Mouse (Mus musculus) layer of hippocampus, postnatal 10 days (tissue): ENCODE measurements around the gene Gas2l2. TPM values are rescaled to one million over a fixed set of nuclear protein-coding genes. Genes with fewer than 3 reads are reported as not detected.

Experiments used
- DNase-seq, 2 experiments: peaks; one replicate each; pipeline ENCODE4 v3.0.0; 2021; ENCODE audit warnings: low spot score in 2 of 2
- long read RNA-seq: library from polyadenylated mRNA; stranded (forward); transcript quantifications from one replicate; pipeline ENCODE4 v2.0.0, GENCODE M21; 2023
- total RNA-seq, 2 experiments: library from RNA; stranded (reverse); gene quantifications; 2 replicates each; pipeline ENCODE4 v1.2.3; 2021

Gene Gas2l2
- total RNA-seq = 1 to 10 TPM in 1 of 2 experiments, under 1 TPM in 1; 0.62 to 1.4 TPM
- long read RNA-seq, partial matches to known transcripts = 0 of 1 reads
- long read RNA-seq, other reads (novel, unspliced or antisense) = 1 of 1 reads

- DNase-seq = no peak
These were observed at the start of gene Gas2l2 for GRCm38 (mm10) chr11:83429355-83429754. Gas2l2 (minus strand) TSS chr11:83429455.

GRCm38 (mm10) chr11:83473235-83474016 lies 44.2 kb upstream of the Gas2l2 start:
- peak in 1 of 2 experiments; percentile 19 for DNase-seq

GRCm38 (mm10) chr11:83472324-83473234 lies 43.3 kb upstream of the Gas2l2 start, which contains the start of gene Taf15:
Taf15 (plus strand) TSS chr11:83473086.
- peak; percentile 99 to 100 for DNase-seq

- no peak for DNase-seq
These were observed 42.5 kb upstream of the Gas2l2 start for GRCm38 (mm10) chr11:83471766-83472165.

GRCm38 (mm10) chr11:83468765-83469164 lies 39.5 kb upstream of the Gas2l2 start:
- no peak for DNase-seq

GRCm38 (mm10) chr11:83467120-83467652 lies 37.9 kb upstream of the Gas2l2 start:
- DNase-seq = peak; percentile 53 to 58

GRCm38 (mm10) chr11:83465976-83466375 lies 36.7 kb upstream of the Gas2l2 start:
- peak in 1 of 2 experiments; percentile 46 for DNase-seq

- peak in 1 of 2 experiments; percentile 51 for DNase-seq
These were observed 33.5 kb upstream of the Gas2l2 start, which contains the start of gene Mmp28 for GRCm38 (mm10) chr11:83462711-83463244. Mmp28 (minus strand) TSS chr11:83463071.

- no peak for DNase-seq
These were observed 32.3 kb upstream of the Gas2l2 start for GRCm38 (mm10) chr11:83461462-83462027.

GRCm38 (mm10) chr11:83457912-83458601 lies 28.8 kb upstream of the Gas2l2 start:
- no peak for DNase-seq

GRCm38 (mm10) chr11:83457257-83457656 lies 28.0 kb upstream of the Gas2l2 start:
- no peak for DNase-seq

- DNase-seq = no peak
These were observed 26.4 kb upstream of the Gas2l2 start for GRCm38 (mm10) chr11:83455608-83456007.

GRCm38 (mm10) chr11:83454548-83454947 lies 25.3 kb upstream of the Gas2l2 start:
- no peak for DNase-seq

GRCm38 (mm10) chr11:83451281-83451680 lies 22.0 kb upstream of the Gas2l2 start:
- DNase-seq = no peak

- DNase-seq = no peak
These were observed 21.3 kb upstream of the Gas2l2 start for GRCm38 (mm10) chr11:83450550-83450949.

DNA sequence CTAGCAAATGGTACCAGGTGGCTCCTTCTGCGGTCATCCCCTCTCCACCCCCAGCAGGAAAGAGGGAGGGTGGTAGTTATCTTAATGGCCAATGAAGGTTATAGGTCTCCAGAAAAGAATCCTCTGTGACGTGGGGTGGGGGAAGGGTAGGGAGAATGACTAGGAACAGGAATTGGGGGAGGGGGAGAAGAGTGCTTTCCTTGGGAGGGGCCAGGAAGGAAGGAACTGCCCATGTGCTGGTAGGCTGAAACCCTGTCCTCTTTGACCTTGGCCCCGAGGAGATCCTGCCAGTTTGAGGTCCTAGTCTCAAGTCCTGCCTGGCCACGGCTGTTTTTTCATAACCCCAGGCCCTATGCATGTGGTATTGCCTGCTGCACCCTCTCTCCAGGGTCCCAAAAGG lies 20.0 kb upstream of the Gas2l2 start:
- no peak for DNase-seq

- DNase-seq = peak in 1 of 2 experiments; percentile 41
These were observed 19.6 kb upstream of the Gas2l2 start for GRCm38 (mm10) chr11:83448927-83449236.

DNA sequence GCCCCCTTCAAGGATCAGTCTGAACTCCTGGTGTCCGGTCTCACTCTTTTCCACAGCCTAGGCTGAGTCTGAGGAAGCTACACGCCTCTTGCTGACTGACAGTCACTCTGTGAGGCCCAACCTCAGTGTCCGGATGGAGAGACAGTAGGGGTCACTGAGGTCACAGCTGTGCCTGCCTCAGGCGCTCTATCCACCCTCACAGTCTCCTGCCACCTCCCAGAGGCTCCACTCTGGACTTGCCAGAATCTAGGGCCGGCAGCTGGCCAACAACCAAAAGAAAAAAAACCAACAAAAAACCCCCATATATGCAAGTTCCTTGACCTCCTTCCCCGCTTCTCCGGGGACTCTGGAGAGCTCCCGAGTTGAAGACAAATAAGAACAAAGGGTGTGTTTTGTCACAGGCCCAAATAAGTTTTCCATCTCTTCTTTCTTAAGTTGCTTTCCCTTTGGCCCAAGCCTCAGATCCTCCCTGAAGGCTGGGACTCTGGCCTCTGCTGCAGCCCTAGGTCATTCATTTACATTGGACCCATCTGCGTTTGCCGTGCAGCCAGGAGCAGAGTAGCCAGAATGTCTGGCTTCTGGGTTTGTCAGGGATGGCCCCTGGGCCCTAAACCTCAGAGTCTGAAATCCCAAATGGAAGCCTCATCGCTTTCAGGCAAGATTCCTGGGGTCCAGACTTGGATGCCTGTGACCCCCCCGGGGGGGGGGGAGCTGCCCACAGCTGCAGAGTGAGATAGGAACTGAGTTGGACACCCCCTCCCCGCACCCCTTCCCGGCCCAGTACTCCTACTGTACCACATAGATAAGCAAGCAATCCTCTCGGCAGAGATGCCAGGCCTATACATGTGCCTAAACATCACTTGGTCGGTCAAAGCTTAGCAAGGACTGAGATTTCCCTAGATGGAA lies 19.0 kb upstream of the Gas2l2 start:
- DNase-seq = no peak

- no peak for DNase-seq
These were observed 18.4 kb upstream of the Gas2l2 start for GRCm38 (mm10) chr11:83447612-83448011.
